Mouse (Mus musculus): ENCODE data around the gene Oxnad1. TPM values are rescaled to one million over a fixed set of nuclear protein-coding genes. Genes with fewer than 3 reads are reported as not detected.

Gene Oxnad1
- polyA plus RNA-seq, 1 experiment from 2014 or later, result 17.4 TPM

DNA sequence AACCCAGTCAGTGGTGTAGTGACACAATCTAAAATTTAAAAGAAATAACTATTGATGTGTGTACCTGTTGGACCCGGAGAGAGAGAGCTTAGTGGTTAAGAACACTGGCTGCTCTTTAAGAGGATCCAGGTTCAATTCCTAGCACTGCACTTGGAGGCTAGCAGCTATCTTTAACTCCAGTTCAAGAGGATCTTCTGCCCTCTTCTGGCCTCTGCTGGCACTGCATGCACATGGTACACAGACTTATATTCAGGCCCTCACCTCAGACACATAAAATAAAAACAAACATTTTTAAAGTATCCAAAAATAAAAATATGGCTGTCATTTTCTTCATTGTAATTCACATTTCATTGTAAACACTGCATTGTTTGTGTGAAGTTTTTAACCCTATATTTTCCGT lies 28.5 kb upstream of the Oxnad1 start:
- WGBS, result 99% methylated on average over 2 of the region's 2 CpGs
- H3K36me3 ChIP-seq (replicated peaks; ENCODE audit: control insufficient read depth, insufficient read depth), result no peaks in the 10 kb centered on the region
- no peaks in the 10 kb centered on the region for H3K27me3 ChIP-seq (ENCODE audit: control insufficient read depth, insufficient read depth, low read length)
- H3K4me2 ChIP-seq (replicated peaks), result no peak overlapping the region
- ATAC-seq (ENCODE audit: low FRiP score) (no peak), DNase-seq (ENCODE audit: low spot score) (no peak)
- no peaks in the 10 kb centered on the region for H3K9me3 ChIP-seq (ENCODE audit: control insufficient read depth, low read length)
- no peaks in the 10 kb centered on the region for H3K4me1 ChIP-seq (replicated peaks; ENCODE audit: control insufficient read depth, insufficient read depth, low read length)
- no peak overlapping the region for H3K27ac ChIP-seq
- H3K9ac ChIP-seq, result no peak overlapping the region
- no peak overlapping the region for H3K4me3 ChIP-seq (replicated peaks; ENCODE audit: low read length)

DNA sequence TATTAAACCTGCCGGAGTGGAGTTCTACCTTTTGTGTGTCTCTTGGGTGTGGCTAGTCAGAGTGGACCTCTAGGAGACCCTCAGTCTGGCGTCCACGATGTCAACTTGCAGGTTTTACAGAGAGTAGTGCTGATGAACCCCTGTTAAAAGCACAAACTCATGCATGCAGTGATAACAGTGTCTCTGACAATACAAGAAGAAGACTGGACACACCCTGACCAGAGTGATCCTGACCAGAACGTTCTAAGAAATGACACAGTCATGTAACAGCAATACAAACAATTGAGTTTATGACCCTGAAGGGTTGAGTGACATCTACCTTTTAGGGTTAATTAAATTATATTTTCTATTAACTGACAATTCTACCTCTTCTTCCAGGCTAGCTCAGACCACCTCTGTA lies 27.5 kb upstream of the Oxnad1 start:
- H3K4me3 ChIP-seq (replicated peaks; ENCODE audit: low read length), result no peak overlapping the region
- DNase-seq (ENCODE audit: low spot score) (no peak), ATAC-seq (ENCODE audit: low FRiP score) (no peak)
- WGBS, result 89% methylated on average over 4 of the region's 4 CpGs
- H3K27ac ChIP-seq, result no peak overlapping the region
- no peaks in the 10 kb centered on the region for H3K27me3 ChIP-seq (ENCODE audit: control insufficient read depth, insufficient read depth, low read length)
- no peaks in the 10 kb centered on the region for H3K4me1 ChIP-seq (replicated peaks; ENCODE audit: control insufficient read depth, insufficient read depth, low read length)
- no peaks in the 10 kb centered on the region for H3K36me3 ChIP-seq (replicated peaks; ENCODE audit: control insufficient read depth, insufficient read depth)
- no peaks in the 10 kb centered on the region for H3K9me3 ChIP-seq (ENCODE audit: control insufficient read depth, low read length)
- H3K9ac ChIP-seq, result no peak overlapping the region
- H3K4me2 ChIP-seq (replicated peaks), result no peak overlapping the region

DNA sequence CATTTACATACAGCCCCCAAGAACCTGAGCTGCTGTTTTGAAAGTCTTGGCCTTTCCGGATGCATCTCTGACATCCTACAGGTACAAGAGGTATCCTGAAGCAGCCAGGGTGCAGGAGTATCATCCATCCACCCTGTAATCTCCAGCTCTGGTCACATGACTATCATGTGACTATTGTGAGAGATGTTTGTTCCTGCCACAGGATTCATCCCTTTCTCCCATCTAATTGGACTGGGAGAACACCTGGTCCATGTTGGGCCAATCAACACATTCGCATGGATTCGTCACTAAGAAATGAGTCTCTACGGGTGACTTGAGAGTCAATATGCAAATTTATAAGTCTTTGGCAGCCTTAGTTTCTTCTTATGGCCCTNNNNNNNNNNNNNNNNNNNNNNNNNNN lies 23.8 kb upstream of the Oxnad1 start:
- DNase-seq (ENCODE audit: low spot score) (no peak), ATAC-seq (ENCODE audit: low FRiP score) (no peak)
- WGBS, result 89% methylated on average over 4 of the region's 4 CpGs
- Histone ChIP-seq H3K36me3 (replicated peaks; ENCODE audit: control insufficient read depth, insufficient read depth) (no peaks in the 10 kb centered on the region), H3K27me3 (ENCODE audit: control insufficient read depth, insufficient read depth, low read length) (no peaks in the 10 kb centered on the region), H3K4me1 (replicated peaks; ENCODE audit: control insufficient read depth, insufficient read depth, low read length) (no peaks in the 10 kb centered on the region), H3K9me3 (ENCODE audit: control insufficient read depth, low read length) (0 out of 2 replicates have a peak, but pooled peaks cover 9% of the 10 kb centered on the region), H3K4me2 (replicated peaks) (no peak overlapping the region), H3K27ac (no peak overlapping the region), H3K9ac (no peak overlapping the region), H3K4me3 (replicated peaks; ENCODE audit: low read length) (no peak overlapping the region)

DNA sequence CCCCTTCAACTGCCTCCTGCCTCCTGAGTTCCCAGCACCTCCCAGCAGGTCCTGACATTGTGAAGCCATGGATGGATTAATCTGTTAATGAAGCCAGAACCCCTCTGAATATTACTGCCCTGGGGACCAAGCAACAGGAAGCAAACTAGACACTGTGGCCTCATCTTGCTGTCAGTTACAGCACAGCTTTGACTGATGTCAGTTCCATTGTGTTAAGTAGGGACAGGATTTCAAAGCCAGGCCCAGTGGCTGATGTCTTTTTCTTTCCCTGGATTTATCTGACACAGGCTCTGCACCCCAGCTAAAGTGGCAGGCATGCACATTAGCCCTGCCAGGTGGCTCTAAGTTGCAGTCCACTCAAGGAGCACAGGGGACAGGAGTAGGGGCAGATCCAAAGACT lies 12.4 kb upstream of the Oxnad1 start:
- Histone ChIP-seq H3K4me3 (replicated peaks; ENCODE audit: low read length) (no peak overlapping the region), H3K9me3 (ENCODE audit: control insufficient read depth, low read length) (no peaks in the 10 kb centered on the region), H3K9ac (no peak overlapping the region), H3K4me2 (replicated peaks) (no peak overlapping the region), H3K27me3 (ENCODE audit: control insufficient read depth, insufficient read depth, low read length) (no peaks in the 10 kb centered on the region), H3K27ac (no peak overlapping the region), H3K36me3 (replicated peaks; ENCODE audit: control insufficient read depth, insufficient read depth) (no peaks in the 10 kb centered on the region), H3K4me1 (replicated peaks; ENCODE audit: control insufficient read depth, insufficient read depth, low read length) (no peaks in the 10 kb centered on the region)
- ATAC-seq (ENCODE audit: low FRiP score) (no peak), DNase-seq (ENCODE audit: low spot score) (no peak)

DNA sequence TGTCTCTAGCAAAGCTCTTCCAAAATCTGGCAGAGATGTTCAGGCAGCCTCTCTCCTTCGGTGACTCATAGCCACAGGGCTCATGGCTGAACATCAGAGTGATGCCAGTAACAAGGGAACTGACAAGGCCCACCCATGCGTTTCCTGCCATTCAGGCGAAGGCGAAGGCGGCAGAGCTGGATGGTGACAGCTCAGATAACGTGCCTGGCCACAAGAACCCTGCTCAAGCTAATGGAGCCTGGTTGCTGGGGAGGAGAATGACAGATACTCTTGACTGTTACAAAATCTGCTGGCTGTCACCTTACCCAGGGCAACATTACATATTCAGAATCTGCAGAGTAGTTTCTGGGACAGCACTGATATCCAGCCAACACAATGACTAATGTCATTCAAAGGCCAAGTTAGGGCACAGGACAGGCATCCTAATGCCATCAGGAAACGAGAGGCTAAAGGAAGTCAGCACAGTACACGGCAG lies 11.9 kb upstream of the Oxnad1 start:
- DNase-seq (ENCODE audit: low spot score) (no peak), ATAC-seq (ENCODE audit: low FRiP score) (no peak)
- Histone ChIP-seq H3K27me3 (ENCODE audit: control insufficient read depth, insufficient read depth, low read length) (no peaks in the 10 kb centered on the region), H3K9me3 (ENCODE audit: control insufficient read depth, low read length) (no peaks in the 10 kb centered on the region), H3K4me1 (replicated peaks; ENCODE audit: control insufficient read depth, insufficient read depth, low read length) (no peaks in the 10 kb centered on the region), H3K4me2 (replicated peaks) (no peak overlapping the region), H3K36me3 (replicated peaks; ENCODE audit: control insufficient read depth, insufficient read depth) (no peaks in the 10 kb centered on the region), H3K27ac (no peak overlapping the region), H3K9ac (no peak overlapping the region), H3K4me3 (replicated peaks; ENCODE audit: low read length) (no peak overlapping the region)
- 63% methylated on average over 8 of the region's 8 CpGs for WGBS

DNA sequence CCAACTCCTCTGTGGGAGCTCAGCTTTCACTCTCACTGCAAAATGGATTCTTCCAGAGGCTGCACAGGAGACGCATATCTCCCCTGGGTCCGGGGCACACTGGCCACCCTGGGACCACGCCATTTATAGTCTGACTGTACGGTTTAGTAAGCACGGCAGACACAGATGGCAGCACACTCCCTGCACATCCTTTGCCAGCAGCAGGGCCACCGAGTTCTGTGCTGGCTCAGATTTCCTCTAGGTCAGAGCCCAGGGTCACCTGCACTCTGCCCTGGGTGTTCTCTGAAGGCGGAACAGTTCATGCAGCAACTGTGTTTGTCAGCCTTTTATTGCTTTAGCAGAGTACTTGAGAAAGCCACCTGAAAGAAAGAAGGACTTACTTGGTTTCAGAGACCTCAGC lies 11.3 kb upstream of the Oxnad1 start:
- H3K9ac ChIP-seq, result no peak overlapping the region
- H3K27me3 ChIP-seq (ENCODE audit: control insufficient read depth, insufficient read depth, low read length), result no peaks in the 10 kb centered on the region
- H3K27ac ChIP-seq, result no peak overlapping the region
- ATAC-seq (ENCODE audit: low FRiP score), result no peak
- H3K36me3 ChIP-seq (replicated peaks; ENCODE audit: control insufficient read depth, insufficient read depth), result no peaks in the 10 kb centered on the region
- no peak overlapping the region for H3K4me2 ChIP-seq (replicated peaks)
- no peaks in the 10 kb centered on the region for H3K4me1 ChIP-seq (replicated peaks; ENCODE audit: control insufficient read depth, insufficient read depth, low read length)
- WGBS, result 75% methylated on average over 7 of the region's 7 CpGs
- no peaks in the 10 kb centered on the region for H3K9me3 ChIP-seq (ENCODE audit: control insufficient read depth, low read length)
- DNase-seq (ENCODE audit: low spot score), result no peak
- H3K4me3 ChIP-seq (replicated peaks; ENCODE audit: low read length), result no peak overlapping the region

DNA sequence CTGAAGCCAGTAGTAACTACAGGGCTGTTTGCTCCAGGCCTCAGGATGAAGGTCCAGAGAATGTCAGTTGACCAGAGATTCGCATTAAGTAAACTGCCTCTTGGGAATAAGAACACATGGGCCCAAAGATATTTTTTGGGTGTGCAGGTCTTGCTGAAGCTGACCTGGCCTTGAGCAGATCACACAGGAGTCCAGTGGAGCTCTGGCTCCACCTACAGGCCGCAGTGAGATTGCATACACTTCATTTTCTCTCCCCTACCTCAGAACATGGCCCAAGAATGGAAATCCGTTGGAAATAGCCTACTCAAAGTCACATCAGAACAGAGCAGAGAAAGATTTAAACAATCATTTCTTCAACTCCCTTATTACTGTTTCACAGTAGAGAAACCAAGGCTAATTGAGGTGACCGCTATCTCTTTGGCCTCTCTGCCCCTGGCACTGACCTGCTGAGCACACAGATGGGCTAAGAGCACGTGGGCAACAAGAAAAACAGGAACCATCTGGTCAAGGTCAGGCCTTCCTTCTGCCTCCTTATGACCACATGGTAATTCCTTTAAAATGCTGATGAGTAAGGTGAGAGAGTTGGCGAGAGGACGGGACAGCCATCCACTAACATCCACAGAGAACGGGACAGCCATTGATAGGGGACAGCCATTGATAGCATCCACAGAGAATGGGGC lies 8.1 kb upstream of the Oxnad1 start:
- Histone ChIP-seq H3K9me3 (ENCODE audit: control insufficient read depth, low read length) (no peaks in the 10 kb centered on the region), H3K36me3 (replicated peaks; ENCODE audit: control insufficient read depth, insufficient read depth) (peaks cover 20% of the 10 kb centered on the region), H3K4me2 (replicated peaks) (no peak overlapping the region), H3K9ac (no peak overlapping the region), H3K4me3 (replicated peaks; ENCODE audit: low read length) (no peak overlapping the region), H3K4me1 (replicated peaks; ENCODE audit: control insufficient read depth, insufficient read depth, low read length) (no peaks in the 10 kb centered on the region), H3K27me3 (ENCODE audit: control insufficient read depth, insufficient read depth, low read length) (no peaks in the 10 kb centered on the region), H3K27ac (no peak overlapping the region)
- DNase-seq (ENCODE audit: low spot score), result peak; percentile 88
- peak; percentile 60; the same call in 1 of the 2 replicates for ATAC-seq (ENCODE audit: low FRiP score)
- 50% methylated on average over 8 of the region's 8 CpGs for WGBS

DNA sequence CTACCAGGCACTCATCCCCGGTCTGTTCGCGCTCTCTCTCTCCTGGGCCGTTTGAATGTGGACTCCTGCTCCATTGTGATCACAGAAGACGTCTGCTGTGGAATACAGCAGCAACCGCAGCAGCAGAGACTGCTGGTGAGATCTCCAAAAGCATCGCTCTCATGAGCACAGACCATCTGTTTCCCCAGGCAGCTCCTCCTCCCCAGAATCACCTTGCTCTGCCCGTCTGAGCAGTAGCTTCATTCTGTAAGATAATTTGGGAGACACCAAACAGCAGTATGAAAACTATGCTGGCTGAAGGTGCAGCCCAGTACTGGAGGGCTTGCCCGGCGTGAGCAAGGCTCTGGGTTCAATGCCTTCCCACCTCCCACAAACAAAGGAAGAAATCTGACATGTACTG lies 4.1 kb upstream of the Oxnad1 start:
- Histone ChIP-seq H3K9ac (no peak overlapping the region), H3K4me1 (replicated peaks; ENCODE audit: control insufficient read depth, insufficient read depth, low read length) (peaks cover 5% of the 10 kb centered on the region; the same call in 1 of the 2 replicates), H3K27ac (no peak overlapping the region), H3K9me3 (ENCODE audit: control insufficient read depth, low read length) (no peaks in the 10 kb centered on the region), H3K36me3 (replicated peaks; ENCODE audit: control insufficient read depth, insufficient read depth) (peaks cover 31% of the 10 kb centered on the region), H3K4me3 (replicated peaks; ENCODE audit: low read length) (no peak overlapping the region), H3K27me3 (ENCODE audit: control insufficient read depth, insufficient read depth, low read length) (no peaks in the 10 kb centered on the region), H3K4me2 (replicated peaks) (no peak overlapping the region)
- ATAC-seq (ENCODE audit: low FRiP score) (no peak), DNase-seq (ENCODE audit: low spot score) (no peak)
- WGBS, result 87% methylated on average over 10 of the region's 10 CpGs

DNA sequence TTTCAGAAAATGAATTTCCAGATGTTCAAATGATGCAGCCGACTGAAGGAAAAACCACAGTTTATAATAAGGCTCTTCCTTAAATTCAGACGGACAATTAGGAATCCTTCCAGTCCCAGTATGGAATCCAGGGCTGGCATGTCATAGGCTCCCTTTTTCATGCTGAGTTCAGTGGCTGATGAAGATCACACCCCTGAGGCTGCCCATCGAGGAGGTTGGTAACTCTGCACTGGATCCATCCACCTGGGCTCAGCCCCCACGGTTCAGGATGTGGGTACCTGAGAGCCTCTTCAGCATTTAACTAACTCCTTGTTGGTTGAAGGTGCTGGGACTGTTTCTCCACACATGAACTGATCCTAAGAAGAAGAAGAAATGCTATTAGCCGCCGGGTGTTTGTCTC lies 2.3 kb upstream of the Oxnad1 start:
- H3K27me3 ChIP-seq (ENCODE audit: control insufficient read depth, insufficient read depth, low read length), result no peaks in the 10 kb centered on the region
- peaks cover 31% of the 10 kb centered on the region for H3K36me3 ChIP-seq (replicated peaks; ENCODE audit: control insufficient read depth, insufficient read depth)
- H3K9me3 ChIP-seq (ENCODE audit: control insufficient read depth, low read length), result no peaks in the 10 kb centered on the region
- no peak overlapping the region for H3K4me3 ChIP-seq (replicated peaks; ENCODE audit: low read length)
- 94% methylated on average over 6 of the region's 6 CpGs for WGBS
- ATAC-seq (ENCODE audit: low FRiP score) (no peak), DNase-seq (ENCODE audit: low spot score) (no peak)
- H3K27ac ChIP-seq, result no peak overlapping the region
- no peak overlapping the region for H3K9ac ChIP-seq
- peaks cover 12% of the 10 kb centered on the region for H3K4me1 ChIP-seq (replicated peaks; ENCODE audit: control insufficient read depth, insufficient read depth, low read length)
- H3K4me2 ChIP-seq (replicated peaks), result no peak overlapping the region

DNA sequence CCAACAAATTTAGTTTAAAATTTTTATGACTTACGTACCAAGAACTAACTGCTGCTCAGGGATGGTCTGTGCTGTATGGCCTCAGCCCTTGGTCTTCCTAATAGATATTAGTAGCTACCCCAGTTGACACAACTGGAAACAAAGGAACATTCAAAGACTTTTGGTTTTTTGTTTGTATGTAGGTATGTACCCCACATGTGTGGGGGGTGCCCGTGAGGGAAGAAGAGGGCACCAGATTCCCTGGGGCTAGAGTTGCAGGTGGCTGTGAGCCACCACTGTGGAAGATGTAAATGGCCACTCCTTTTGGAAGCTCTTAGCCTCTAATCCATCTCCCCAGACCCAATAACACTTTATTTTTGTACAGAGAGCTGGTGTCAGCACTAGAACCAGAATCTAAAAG lies 1.7 kb upstream of the Oxnad1 start:
- WGBS, result 97% methylated on average over 2 of the region's 2 CpGs
- no peaks in the 10 kb centered on the region for H3K27me3 ChIP-seq (ENCODE audit: control insufficient read depth, insufficient read depth, low read length)

More for the DNA sequence above, 1.7 kb upstream of the Oxnad1 start:
- H3K4me2 ChIP-seq (replicated peaks), result no peak overlapping the region
- no peak overlapping the region for H3K4me3 ChIP-seq (replicated peaks; ENCODE audit: low read length)
- H3K9me3 ChIP-seq (ENCODE audit: control insufficient read depth, low read length), result no peaks in the 10 kb centered on the region
- no peak overlapping the region for H3K27ac ChIP-seq
- DNase-seq (ENCODE audit: low spot score) (no peak), ATAC-seq (ENCODE audit: low FRiP score) (no peak)
- peaks cover 12% of the 10 kb centered on the region for H3K4me1 ChIP-seq (replicated peaks; ENCODE audit: control insufficient read depth, insufficient read depth, low read length)
- peaks cover 31% of the 10 kb centered on the region for H3K36me3 ChIP-seq (replicated peaks; ENCODE audit: control insufficient read depth, insufficient read depth)
- no peak overlapping the region for H3K9ac ChIP-seq
